Mouse (Mus musculus): ENCODE results near the gene Heatr5a.

Heatr5a gene

GRCm38 (mm10) chr12:51843576-51844520, 127.3 kb downstream of the Heatr5a start:
- DNase-seq: no peak

- DNase-seq: no peak
Measured at GRCm38 (mm10) chr12:51842081-51842864, 128.8 kb downstream of the Heatr5a start.

GRCm38 (mm10) chr12:51839856-51840255, 131.3 kb downstream of the Heatr5a start:
- no peak for DNase-seq

- no peak for DNase-seq
Measured at GRCm38 (mm10) chr12:51835219-51835618, 135.9 kb downstream of the Heatr5a start.

GRCm38 (mm10) chr12:51831931-51832330, 139.2 kb downstream of the Heatr5a start:
- no peak for DNase-seq

GRCm38 (mm10) chr12:51831296-51831695, 139.8 kb downstream of the Heatr5a start:
- DNase-seq: no peak

GRCm38 (mm10) chr12:51830671-51831070, 140.4 kb downstream of the Heatr5a start:
- DNase-seq: no peak

GRCm38 (mm10) chr12:51830077-51830402, 141.1 kb downstream of the Heatr5a start:
- DNase-seq: no peak

- DNase-seq: peak; percentile 76
Measured at GRCm38 (mm10) chr12:51829290-51830076, 141.6 kb downstream of the Heatr5a start, which contains the start of gene Hectd1. Hectd1 (minus strand) TSS chr12:51829536.

- peak; percentile 51 for DNase-seq
Measured at GRCm38 (mm10) chr12:51828716-51829289, 142.3 kb downstream of the Heatr5a start.

GRCm38 (mm10) chr12:51827958-51828650, 143.0 kb downstream of the Heatr5a start:
- no peak for DNase-seq

Measured in right cerebral cortex, postnatal 4 days (tissue).